Mouse (Mus musculus) MEL (cell line): ENCODE results near the gene Aff3. TPM values are rescaled to one million over a fixed set of nuclear protein-coding genes. Genes with fewer than 3 reads are reported as not detected.

ENCODE experiments used
- DNase-seq: peaks from one replicate; pipeline ENCODE4 v3.0.0; 2011; ENCODE audit warnings: low read depth, low spot score
- H3K27ac ChIP-seq: 2 replicates; pipeline ENCODE4 v1.5.1; 2012; ENCODE audit warnings: low read depth, mild to moderate bottlenecking, control low read depth, low read length, moderate library complexity; ENCODE audit not compliant: control insufficient read depth
- H3K27me3 ChIP-seq, 2 experiments: fragments of 150-350 bp in 1 of 2; sonication (generic) in 1 of 2; 2 replicates each; pipeline ENCODE4 v1.6.1; 2012; ENCODE audit warnings: low read length in 2 of 2, mild to moderate bottlenecking in 2 of 2, improper control_type of control experiment in 1 of 2, moderate library complexity in 1 of 2; ENCODE audit not compliant: insufficient read depth in 2 of 2, control insufficient read depth in 1 of 2
- H3K36me3 ChIP-seq, 2 experiments: 2 replicates each; pipeline ENCODE4 v1.6.1; 2012 to 2014; ENCODE audit warnings: low read length in 2 of 2, improper control_type of control experiment in 1 of 2, inconsistent platforms in 1 of 2, mild to moderate bottlenecking in 1 of 2; ENCODE audit not compliant: insufficient read depth in 2 of 2, control insufficient read depth in 1 of 2
- H3K4me1 ChIP-seq, 2 experiments: fragments of 150-350 bp in 1 of 2; sonication (generic) in 1 of 2; 2 replicates each; pipeline ENCODE4 v1.6.1; 2012; ENCODE audit warnings: low read length in 2 of 2, improper control_type of control experiment in 1 of 2, mild to moderate bottlenecking in 1 of 2; ENCODE audit not compliant: insufficient read depth in 2 of 2, control insufficient read depth in 1 of 2
- H3K4me3 ChIP-seq, 2 experiments: fragments of 150-350 bp in 1 of 2; sonication (generic) in 1 of 2; 2 replicates each; pipeline ENCODE4 v1.5.1; 2012; ENCODE audit warnings: low read depth in 2 of 2, low read length in 2 of 2, mild to moderate bottlenecking in 2 of 2, moderate library complexity in 2 of 2, control low read depth in 1 of 2, improper control_type of control experiment in 1 of 2; ENCODE audit not compliant: control insufficient read depth in 1 of 2, insufficient read depth in 1 of 2
- H3K79me2 ChIP-seq: 2 replicates; pipeline ENCODE4 v1.6.1; 2012; ENCODE audit warnings: mild to moderate bottlenecking, low read length, moderate library complexity; ENCODE audit not compliant: control insufficient read depth, poor library complexity, insufficient read depth
- H3K9ac ChIP-seq: 2 replicates; pipeline ENCODE4 v1.6.1; 2012; ENCODE audit warnings: low read depth, mild to moderate bottlenecking, control low read depth, low read length, moderate library complexity; ENCODE audit not compliant: control insufficient read depth, poor library complexity, severe bottlenecking
- H3K9me3 ChIP-seq: fragments of 150-350 bp; sonication (generic); replicated peaks from 2 replicates; pipeline ENCODE4 v1.6.1; 2012; ENCODE audit warnings: mild to moderate bottlenecking, low read length, improper control_type of control experiment, moderate library complexity; ENCODE audit not compliant: insufficient read depth
- BHLHE40 ChIP-seq: IDR thresholded peaks from 2 replicates; pipeline ENCODE4 v1.6.1; 2012; ENCODE audit warnings: low read depth, mild to moderate bottlenecking, inconsistent platforms, low read length, improper control_type of control experiment, borderline replicate concordance
- CHD1 ChIP-seq: IDR thresholded peaks from 2 replicates; pipeline ENCODE4 v1.6.1; 2012; ENCODE audit warnings: low read depth, mild to moderate bottlenecking, inconsistent platforms, low read length, improper control_type of control experiment
- CHD2 ChIP-seq: IDR thresholded peaks from 2 replicates; pipeline ENCODE4 v1.6.1; 2011; ENCODE audit warnings: low read length, improper control_type of control experiment
- CTCF ChIP-seq, 3 experiments: IDR thresholded peaks in 2 of 3; conservative IDR thresholded peaks in 1 of 3; 2 replicates each; pipeline ENCODE4 v1.5.1; 2011 to 2012; ENCODE audit warnings: low read length in 3 of 3, low read depth in 2 of 3, mild to moderate bottlenecking in 2 of 3, improper control_type of control experiment in 1 of 3, inconsistent platforms in 1 of 3, mixed read lengths in 1 of 3, moderate library complexity in 1 of 3; ENCODE audit not compliant: control insufficient read depth in 1 of 3, insufficient read depth in 1 of 3, poor library complexity in 1 of 3, severe bottlenecking in 1 of 3
- E2F4 ChIP-seq: IDR thresholded peaks from 2 replicates; pipeline ENCODE4 v1.6.1; 2011; ENCODE audit warnings: low read depth, low read length, improper control_type of control experiment, borderline replicate concordance
- ELF1 ChIP-seq: IDR thresholded peaks from 2 replicates; pipeline ENCODE4 v1.6.1; 2014; ENCODE audit warnings: low read depth, mild to moderate bottlenecking, inconsistent platforms, low read length, improper control_type of control experiment, moderate library complexity
- EP300 ChIP-seq, 2 experiments: IDR thresholded peaks; 2 replicates each; pipeline ENCODE4 v1.6.1; 2011; ENCODE audit warnings: improper control_type of control experiment in 2 of 2, low read length in 2 of 2, low read depth in 1 of 2, mild to moderate bottlenecking in 1 of 2
- ETS1 ChIP-seq: IDR thresholded peaks from 2 replicates; pipeline ENCODE4 v1.6.1; 2012; ENCODE audit warnings: low read depth, mild to moderate bottlenecking, inconsistent platforms, low read length, improper control_type of control experiment, moderate library complexity
- GABPA ChIP-seq: IDR thresholded peaks from 2 replicates; pipeline ENCODE4 v1.6.1; 2012; ENCODE audit warnings: low read depth, mild to moderate bottlenecking, inconsistent platforms, low read length, improper control_type of control experiment, moderate library complexity
- GATA1 ChIP-seq: IDR thresholded peaks from 2 replicates; pipeline ENCODE4 v1.6.1; 2011; ENCODE audit warnings: low read depth, low read length, improper control_type of control experiment
- HCFC1 ChIP-seq: IDR thresholded peaks from 2 replicates; pipeline ENCODE4 v1.6.1; 2012; ENCODE audit warnings: low read depth, mild to moderate bottlenecking, inconsistent platforms, low read length, improper control_type of control experiment, moderate library complexity
- JUND ChIP-seq: IDR thresholded peaks from 2 replicates; pipeline ENCODE4 v1.6.1; 2011; ENCODE audit warnings: low read depth, mild to moderate bottlenecking, improper control_type of control experiment, low read length
- KAT2A ChIP-seq: conservative IDR thresholded peaks from 2 replicates; pipeline ENCODE4 v1.6.1; 2012; ENCODE audit warnings: low read depth, low read length, improper control_type of control experiment, inconsistent platforms
- MAFK ChIP-seq: IDR thresholded peaks from 2 replicates; pipeline ENCODE4 v1.6.1; 2011; ENCODE audit warnings: low read depth, mild to moderate bottlenecking, low read length, improper control_type of control experiment, borderline replicate concordance
- MAX ChIP-seq: IDR thresholded peaks from 2 replicates; pipeline ENCODE4 v1.6.1; 2011; ENCODE audit warnings: low read length, improper control_type of control experiment
- MAZ ChIP-seq: IDR thresholded peaks from 2 replicates; pipeline ENCODE4 v1.6.1; 2012; ENCODE audit warnings: low read depth, mild to moderate bottlenecking, inconsistent platforms, low read length, improper control_type of control experiment
- MEF2A ChIP-seq: IDR thresholded peaks from 2 replicates; pipeline ENCODE4 v1.6.1; 2014; ENCODE audit warnings: low read depth, mild to moderate bottlenecking, inconsistent platforms, low read length, improper control_type of control experiment; ENCODE audit not compliant: poor library complexity, insufficient replicate concordance, severe bottlenecking; ENCODE audit errors: extremely low read depth
- MXI1 ChIP-seq: IDR thresholded peaks from 2 replicates; pipeline ENCODE4 v1.6.1; 2011; ENCODE audit warnings: mild to moderate bottlenecking, low read depth, low read length, improper control_type of control experiment
- MYB ChIP-seq: IDR thresholded peaks from 2 replicates; pipeline ENCODE4 v1.6.1; 2011; ENCODE audit warnings: mild to moderate bottlenecking, low read depth, low read length, improper control_type of control experiment
- MYC ChIP-seq: IDR thresholded peaks from 2 replicates; pipeline ENCODE4 v1.6.1; 2011; ENCODE audit warnings: low read depth, mild to moderate bottlenecking, low read length, improper control_type of control experiment, moderate library complexity
- NELFE ChIP-seq: IDR thresholded peaks from 2 replicates; pipeline ENCODE4 v1.6.1; 2011; ENCODE audit warnings: low read depth, low read length, improper control_type of control experiment
- NRF1 ChIP-seq: IDR thresholded peaks from 2 replicates; pipeline ENCODE4 v1.6.1; 2014; ENCODE audit warnings: low read depth, mild to moderate bottlenecking, inconsistent platforms, low read length, improper control_type of control experiment, moderate library complexity; ENCODE audit not compliant: poor library complexity, insufficient read depth, severe bottlenecking
- POLR2A ChIP-seq, 2 experiments: IDR thresholded peaks; 2 replicates each; pipeline ENCODE4 v1.6.1; 2011 to 2012; ENCODE audit warnings: low read length in 2 of 2, mild to moderate bottlenecking in 2 of 2, control low read depth in 1 of 2, improper control_type of control experiment in 1 of 2, low read depth in 1 of 2, moderate library complexity in 1 of 2; ENCODE audit not compliant: control insufficient read depth in 1 of 2, insufficient read depth in 1 of 2, poor library complexity in 1 of 2
- POLR2AphosphoS2 ChIP-seq: IDR thresholded peaks from 2 replicates; pipeline ENCODE4 v1.6.1; 2011; ENCODE audit warnings: low read length, improper control_type of control experiment
- POLR2AphosphoS5 ChIP-seq: IDR thresholded peaks from 2 replicates; pipeline ENCODE4 v1.6.1; 2012; ENCODE audit warnings: low read depth, borderline replicate concordance, mild to moderate bottlenecking, inconsistent platforms, low read length, moderate library complexity, mixed read lengths
- RAD21 ChIP-seq: IDR thresholded peaks from 2 replicates; pipeline ENCODE4 v1.6.1; 2011; ENCODE audit warnings: mild to moderate bottlenecking, low read depth, low read length, improper control_type of control experiment
- RCOR1 ChIP-seq: IDR thresholded peaks from 2 replicates; pipeline ENCODE4 v1.6.1; 2012; ENCODE audit warnings: low read depth, mild to moderate bottlenecking, inconsistent platforms, low read length, improper control_type of control experiment
- SIN3A ChIP-seq: IDR thresholded peaks from 2 replicates; pipeline ENCODE4 v1.6.1; 2012; ENCODE audit warnings: low read length, improper control_type of control experiment, inconsistent platforms
- SMC3 ChIP-seq: IDR thresholded peaks from 2 replicates; pipeline ENCODE4 v1.6.1; 2011; ENCODE audit warnings: low read depth, low read length, improper control_type of control experiment
- TBP ChIP-seq: IDR thresholded peaks from 2 replicates; pipeline ENCODE4 v1.8.0; 2011; ENCODE audit warnings: low read depth, low read length, improper control_type of control experiment
- TCF12 ChIP-seq: IDR thresholded peaks from 2 replicates; pipeline ENCODE4 v1.6.1; 2014; ENCODE audit warnings: low read depth, mild to moderate bottlenecking, inconsistent platforms, low read length, improper control_type of control experiment, moderate library complexity
- UBTF ChIP-seq: IDR thresholded peaks from 2 replicates; pipeline ENCODE4 v1.6.1; 2012; ENCODE audit warnings: low read depth, mild to moderate bottlenecking, inconsistent platforms, low read length, improper control_type of control experiment, moderate library complexity, borderline replicate concordance; ENCODE audit not compliant: insufficient read depth
- USF1 ChIP-seq: IDR thresholded peaks from 2 replicates; pipeline ENCODE4 v1.6.1; 2014; ENCODE audit warnings: low read depth, mild to moderate bottlenecking, inconsistent platforms, low read length, improper control_type of control experiment, moderate library complexity
- USF2 ChIP-seq, 2 experiments: IDR thresholded peaks; 2 replicates each; pipeline ENCODE4 v1.6.1; 2011 to 2012; ENCODE audit warnings: improper control_type of control experiment in 2 of 2, low read length in 2 of 2, borderline replicate concordance in 1 of 2, inconsistent platforms in 1 of 2, low read depth in 1 of 2, mild to moderate bottlenecking in 1 of 2; ENCODE audit not compliant: insufficient read depth in 1 of 2
- ZC3H11A ChIP-seq: IDR thresholded peaks from 2 replicates; pipeline ENCODE4 v1.6.1; 2012; ENCODE audit warnings: low read depth, mild to moderate bottlenecking, inconsistent platforms, low read length, improper control_type of control experiment
- ZKSCAN1 ChIP-seq: IDR thresholded peaks from 2 replicates; pipeline ENCODE4 v1.6.1; 2012; ENCODE audit warnings: low read depth, mild to moderate bottlenecking, inconsistent platforms, low read length, improper control_type of control experiment, moderate library complexity
- ZMIZ1 ChIP-seq: IDR thresholded peaks from 2 replicates; pipeline ENCODE4 v1.6.1; 2012; ENCODE audit warnings: low read depth, mild to moderate bottlenecking, inconsistent platforms, low read length, improper control_type of control experiment, moderate library complexity
- ZNF384 ChIP-seq: IDR thresholded peaks from 2 replicates; pipeline ENCODE4 v1.6.1; 2012; ENCODE audit warnings: low read depth, mild to moderate bottlenecking, inconsistent platforms, low read length, improper control_type of control experiment
- polyA plus RNA-seq, 2 experiments: library from polyadenylated mRNA; stranded (reverse) in 1 of 2; unstranded in 1 of 2; fragments of >175 nt in 1 of 2; fragments of >200 nt in 1 of 2; gene quantifications; 2 replicates each; pipeline versions ENCODE4 v1.2.1 to v1.2.4; 2012; ENCODE audit warnings: low replicate concordance in 2 of 2, low read depth in 1 of 2; ENCODE audit not compliant: insufficient read length in 2 of 2, insufficient read depth in 1 of 2, missing spikeins in 1 of 2
- total RNA-seq: library from RNA; depleted of rRNA; stranded (reverse); fragments of 300-350 nt; gene quantifications from 2 replicates; pipeline ENCODE4 v1.2.3, GENCODE M21; 2012

Aff3 gene
- total and polyA plus RNA-seq, 3 experiments: 18.5 to 41.1 (median 25.4) TPM

DNA sequence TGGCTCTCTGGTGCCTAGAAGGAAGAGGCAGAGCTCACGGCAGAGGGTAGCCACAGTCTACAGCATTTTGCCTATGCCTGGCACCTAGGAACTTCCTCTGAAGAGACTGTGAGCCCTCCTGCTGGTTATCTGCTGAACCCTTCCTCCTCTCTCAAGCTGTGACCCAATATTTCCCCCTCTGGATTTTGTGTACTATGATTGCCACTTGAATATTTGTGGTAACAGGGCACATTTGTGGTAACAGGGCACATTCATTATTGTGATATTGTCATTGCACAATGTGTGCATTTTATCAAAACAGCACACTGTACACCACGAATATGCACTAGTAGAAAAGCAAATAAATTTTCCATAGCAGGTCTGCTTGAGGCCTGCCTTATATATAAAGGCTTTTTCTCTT, 223.0 kb downstream of the Aff3 start:
- Histone ChIP-seq H3K9ac (no peak overlapping the region; the same call in 1 of the 2 replicates), H3K79me2 (no peaks in the 10 kb centered on the region), H3K27me3 (no peaks in the 10 kb centered on the region), H3K9me3 (no peaks in the 10 kb centered on the region), H3K27ac (peak overlapping the region; percentile 29; the same call in 1 of the 2 replicates), H3K36me3 (peaks cover 0 to 38% of the 10 kb centered on the region in 2 experiments), H3K4me3 (no peak overlapping the region), H3K4me1 (peaks cover 11 to 37% of the 10 kb centered on the region in 2 experiments)
- peak; percentile 66 for DNase-seq
- no peak for TF ChIP-seq MYB
- 0 out of 2 replicates have a peak, but pooled peaks have one; percentile 21 for TF ChIP-seq GATA1
- no peak for TF ChIP-seq MXI1
- peak; percentile 51 for TF ChIP-seq RCOR1
- TF ChIP-seq RAD21: no peak; the same call in 1 of the 2 replicates
- TF ChIP-seq MEF2A: no peak
- no peak for TF ChIP-seq BHLHE40
- TF ChIP-seq MAZ: no peak
- no peak for TF ChIP-seq KAT2A
- no peak for TF ChIP-seq UBTF
- no peak for TF ChIP-seq USF2 (IDR thresholded peaks at IDR 0.05; ENCODE audit: borderline replicate concordance in 1 of 2, insufficient read depth in 1 of 2, low read depth in 1 of 2, low read length in 2 of 2)
- TF ChIP-seq MAFK: no peak
- TF ChIP-seq NELFE: no peak
- TF ChIP-seq POLR2AphosphoS5: no peak
- TF ChIP-seq ZC3H11A: no peak
- TF ChIP-seq ZKSCAN1: no peak
- TF ChIP-seq MAX: no peak; the same call in 1 of the 2 replicates
- no peak for TF ChIP-seq ELF1
- no peak for TF ChIP-seq USF1
- TF ChIP-seq CHD2: no peak
- TF ChIP-seq CHD1: no peak
- no peak for TF ChIP-seq ZNF384
- TF ChIP-seq NRF1: no peak
- TF ChIP-seq SIN3A: peak; percentile 24; the same call in 1 of the 2 replicates
- TF ChIP-seq POLR2AphosphoS2: no peak
- TF ChIP-seq JUND: no peak
- TF ChIP-seq TBP: no peak
- peak; percentile 52; a peak in 3 of 4 replicates for TF ChIP-seq EP300 (IDR thresholded peaks at IDR 0.05; ENCODE audit: low read depth in 1 of 2, low read length in 2 of 2)
- TF ChIP-seq SMC3: no peak
- no peak for TF ChIP-seq E2F4
- TF ChIP-seq POLR2A (IDR thresholded peaks at IDR 0.05; ENCODE audit: control insufficient read depth in 1 of 2, insufficient read depth in 1 of 2, low read depth in 1 of 2, low read length in 2 of 2, poor library complexity in 1 of 2): no peak
- TF ChIP-seq TCF12: 0 out of 2 replicates have a peak, but pooled peaks have one; percentile 20
- no peak for TF ChIP-seq ZMIZ1
- 0 out of 2 replicates have a peak, but pooled peaks have one; percentile 23 for TF ChIP-seq HCFC1
- TF ChIP-seq ETS1: no peak
- TF ChIP-seq GABPA: no peak
- TF ChIP-seq MYC: no peak; the same call in 1 of the 2 replicates
- no peak for TF ChIP-seq CTCF (IDR thresholded peaks at IDR 0.05 in 2 of 3, conservative IDR thresholded peaks at IDR 0.05 in 1 of 3; ENCODE audit: control insufficient read depth in 1 of 3, insufficient read depth in 1 of 3, low read depth in 2 of 3, low read length in 3 of 3, poor library complexity in 1 of 3, severe bottlenecking in 1 of 3)
